Mouse (Mus musculus) lung, postnatal 0 days (tissue): Measurements from ENCODE around the gene Prr11. TPM values are rescaled to one million over a fixed set of nuclear protein-coding genes. Genes with fewer than 3 reads are reported as not detected.

Experiments
- ATAC-seq: fragments of 200-750 bp; cut with Nextera tagmentation; 2 replicates; pipeline ENCODE4 v1.8.0; 2017; ENCODE audit warnings: moderate library complexity
- DNase-seq: peaks from one replicate; pipeline ENCODE4 v3.0.0-alpha.2; 2016; ENCODE audit warnings: low spot score
- H3K27ac ChIP-seq: fragments of 300-500 bp; sonication (generic); 2 replicates; pipeline ENCODE4 v1.5.1; 2014; ENCODE audit warnings: antibody characterized with exemption, mild to moderate bottlenecking, low read length, mixed read lengths
- H3K27me3 ChIP-seq: fragments of 300-500 bp; sonication (generic); replicated peaks from 2 replicates; pipeline ENCODE4 v1.6.1; 2014; ENCODE audit warnings: low read length, mixed read lengths; ENCODE audit not compliant: insufficient read depth
- H3K36me3 ChIP-seq: fragments of 300-500 bp; sonication (generic); 2 replicates; pipeline ENCODE4 v1.6.1; 2014; ENCODE audit warnings: low read length, mixed read lengths; ENCODE audit not compliant: insufficient read depth
- H3K4me1 ChIP-seq: fragments of 300-500 bp; sonication (generic); 2 replicates; pipeline ENCODE4 v1.6.1; 2014; ENCODE audit warnings: antibody characterized with exemption, low read depth, low read length, mixed read lengths; ENCODE audit not compliant: insufficient read depth
- H3K4me2 ChIP-seq: fragments of 300-500 bp; sonication (generic); replicated peaks from 2 replicates; pipeline ENCODE4 v1.6.1; 2014; ENCODE audit warnings: low read depth, mild to moderate bottlenecking, low read length, moderate library complexity, mixed read lengths
- H3K4me3 ChIP-seq: fragments of 300-500 bp; sonication (generic); 2 replicates; pipeline ENCODE4 v1.5.1; 2014; ENCODE audit warnings: low read depth, low read length
- H3K9ac ChIP-seq: fragments of 300-500 bp; sonication (generic); replicated peaks from 2 replicates; pipeline ENCODE4 v1.6.1; 2014; ENCODE audit warnings: low read depth, mild to moderate bottlenecking
- H3K9me3 ChIP-seq: fragments of 300-500 bp; sonication (generic); 2 replicates; pipeline ENCODE4 v1.6.1; 2016; ENCODE audit warnings: low read length, mixed read lengths
- CTCF ChIP-seq: IDR thresholded peaks from 2 replicates; pipeline ENCODE4 v1.5.1; 2016; ENCODE audit warnings: antibody characterized with exemption, mild to moderate bottlenecking
- EP300 ChIP-seq: IDR thresholded peaks from 2 replicates; pipeline ENCODE4 v1.6.1; 2016; ENCODE audit warnings: antibody characterized with exemption, mild to moderate bottlenecking, control low read depth
- WGBS: fragments of 180-500 bp; shearing (Covaris S2); extraction: QIAGEN DNeasy Blood & Tissue Kit; methylation state at CpG from one replicate; pipeline ENCODE4 v1.1.7; 2014; 5-methylcytosine and 5-hydroxymethylcytosine counted together
- polyA plus RNA-seq: library from polyadenylated mRNA; unstranded; fragments of >200 nt; fragmentation: Nextera tagmentation; extraction: Ambion mirVana; gene quantifications from 2 replicates; pipeline ENCODE4 v1.2.1, GENCODE M21; 2015

Gene Prr11
- 0.36 and 0.55 TPM in 2 replicates for polyA plus RNA-seq

DNA sequence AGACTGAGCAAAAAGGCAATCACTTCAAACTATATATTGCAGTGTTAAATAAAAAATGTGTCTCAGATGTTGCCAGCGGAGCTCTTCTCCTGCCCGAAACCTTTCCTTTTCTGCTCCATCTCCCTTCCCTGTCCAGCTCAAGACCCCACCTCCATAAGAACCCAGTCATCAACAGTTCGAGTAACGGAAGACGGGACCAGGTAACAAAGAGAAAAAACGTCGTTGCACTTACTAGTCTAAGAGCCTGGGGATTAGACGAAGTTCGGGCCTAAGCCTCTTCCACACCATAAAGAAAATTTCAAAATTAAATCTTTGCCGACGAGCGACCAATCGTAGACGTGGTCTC is at the start of gene Prr11:
Gene Prr11 (minus strand): TSS at position 300 of the 346 bp plus-strand sequence.
- DNase-seq = no peak
- Histone ChIP-seq H3K36me3 (no peaks in the 10 kb centered on the region), H3K4me2 (peak within 1 kb of the TSS; percentile 85), H3K27ac (peak within 1 kb of the TSS; percentile 85), H3K9ac (peak within 1 kb of the TSS; percentile 53), H3K27me3 (no peaks in the 10 kb centered on the region), H3K4me3 (peak within 1 kb of the TSS; percentile 74), H3K4me1 (no peaks in the 10 kb centered on the region; the same call in 1 of the 2 replicates), H3K9me3 (no peaks in the 10 kb centered on the region)
- ATAC-seq = no peak
- TF ChIP-seq CTCF (no peak), EP300 (no peak)
- WGBS = 1% methylated on average over 14 of the region's 14 CpGs

DNA sequence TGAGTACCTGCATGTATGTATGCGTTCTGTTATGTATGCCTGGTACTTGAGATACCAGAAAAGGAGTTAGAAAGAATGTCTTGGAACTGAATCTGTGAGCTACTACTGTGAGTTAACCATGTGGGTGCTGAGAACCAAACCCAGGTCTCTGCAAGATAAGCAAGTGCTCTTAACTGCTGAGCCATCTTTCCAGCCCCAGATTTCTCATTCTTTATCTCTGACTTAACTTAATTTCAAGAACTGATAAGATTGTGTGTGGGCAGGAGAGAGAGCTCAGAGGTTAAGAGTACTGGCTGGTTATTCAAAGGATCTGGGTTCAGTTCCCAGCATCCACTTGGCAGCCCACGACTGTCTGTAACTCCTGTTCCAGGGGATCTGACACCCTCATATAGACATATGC is 49.5 kb upstream of the Prr11 start:
- ATAC-seq = no peak
- Histone ChIP-seq H3K9me3 (no peaks in the 10 kb centered on the region), H3K4me1 (no peaks in the 10 kb centered on the region), H3K27me3 (no peaks in the 10 kb centered on the region), H3K4me3 (no peak overlapping the region), H3K4me2 (no peak overlapping the region), H3K9ac (no peak overlapping the region), H3K36me3 (no peaks in the 10 kb centered on the region), H3K27ac (no peak overlapping the region)
- 79% methylated on average over 2 of the region's 2 CpGs for WGBS
- TF ChIP-seq EP300 (no peak), CTCF (no peak)
- no peak for DNase-seq

DNA sequence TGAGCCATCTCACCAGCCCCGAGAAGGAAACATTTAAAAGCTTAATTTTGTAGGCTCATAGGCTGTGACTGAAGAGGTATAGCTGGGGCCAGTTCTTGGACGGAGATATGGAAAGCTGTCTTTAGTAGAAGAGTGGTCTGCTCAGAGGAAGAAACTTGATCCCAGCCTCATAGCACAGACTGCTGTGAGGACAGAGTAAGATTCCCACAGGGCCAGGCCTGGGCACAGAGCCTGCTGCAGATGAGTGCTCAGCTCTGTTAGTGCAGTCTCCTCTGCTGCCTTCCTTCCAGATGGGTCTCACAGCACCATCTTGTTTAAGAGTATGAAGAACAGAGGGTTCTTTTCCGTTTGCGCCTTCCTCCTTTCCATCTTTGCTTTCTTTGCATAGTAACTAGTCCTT is 27.7 kb upstream of the Prr11 start:
- no peak for DNase-seq
- Histone ChIP-seq H3K9me3 (no peaks in the 10 kb centered on the region), H3K4me3 (no peak overlapping the region), H3K27me3 (no peaks in the 10 kb centered on the region), H3K4me1 (no peaks in the 10 kb centered on the region), H3K27ac (no peak overlapping the region), H3K36me3 (no peaks in the 10 kb centered on the region), H3K9ac (no peak overlapping the region), H3K4me2 (no peak overlapping the region)
- no peak for TF ChIP-seq CTCF
- no peak for TF ChIP-seq EP300
- no peak for ATAC-seq
- WGBS = 84% methylated on average over 4 of the region's 4 CpGs

DNA sequence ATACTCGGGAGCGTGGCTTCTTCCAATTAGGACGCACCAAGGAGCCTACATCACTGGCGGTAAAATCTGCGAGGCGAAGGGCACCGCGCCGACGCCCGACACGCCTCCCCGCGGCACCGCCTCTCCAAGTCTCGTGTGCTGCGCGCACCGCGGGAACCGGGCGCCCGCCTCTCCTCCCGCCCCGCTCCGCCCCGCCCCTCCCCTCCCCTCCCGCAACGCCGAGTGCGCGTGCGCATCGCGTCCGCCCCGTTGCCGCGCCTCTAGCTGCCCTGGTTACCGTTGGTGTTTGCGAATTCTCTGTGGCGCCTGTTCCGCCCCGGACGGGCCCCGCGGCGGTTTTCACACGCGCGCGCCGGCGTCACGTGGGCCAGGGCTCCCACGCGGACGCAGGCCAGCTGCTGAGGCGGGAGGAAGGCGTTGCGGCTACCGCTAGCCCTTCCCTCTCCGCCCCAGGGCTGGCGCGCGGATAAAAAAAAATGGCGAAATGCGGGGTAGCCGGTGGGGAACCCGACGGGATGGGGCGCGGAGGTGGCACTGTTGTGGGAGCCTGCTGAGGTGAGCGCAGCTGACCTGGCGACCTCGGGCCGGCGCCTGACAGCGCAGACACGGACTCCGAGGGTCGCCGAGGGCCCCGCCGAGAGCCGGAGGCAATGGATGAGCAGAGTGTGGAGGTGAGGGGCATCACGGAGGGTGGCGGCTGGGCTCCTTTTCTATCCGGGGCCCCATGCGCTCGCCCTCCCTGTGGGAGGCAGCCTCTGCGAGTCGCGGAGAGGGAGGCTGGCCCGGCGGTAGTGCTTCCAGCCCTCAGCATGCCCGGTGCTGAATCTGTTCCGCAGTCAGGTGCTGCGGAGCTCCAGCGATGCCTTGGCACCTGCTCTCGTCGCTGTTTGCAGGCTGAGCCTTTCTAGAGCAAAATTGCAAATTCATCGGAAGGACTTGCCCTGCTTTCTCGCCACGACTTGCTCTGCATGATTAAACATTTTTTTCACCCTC is 18.6 kb upstream of the Prr11 start, which contains the start of gene Trim37:
Gene Trim37 (plus strand): TSS at position 254 of the 993 bp plus-strand sequence.
- Histone ChIP-seq H3K36me3 (peaks cover 8% of the 10 kb centered on the region; the same call in 1 of the 2 replicates), H3K4me3 (peak within 1 kb of the TSS; percentile 91), H3K27me3 (no peaks in the 10 kb centered on the region), H3K9me3 (no peaks in the 10 kb centered on the region), H3K9ac (peak within 1 kb of the TSS; percentile 64), H3K27ac (peak within 1 kb of the TSS; percentile 79), H3K4me2 (peak within 1 kb of the TSS; percentile 96), H3K4me1 (peaks cover 4% of the 10 kb centered on the region; the same call in 1 of the 2 replicates)
- TF ChIP-seq EP300 = no peak
- no peak for TF ChIP-seq CTCF
- under 1% methylated on average over 94 of the region's 105 CpGs for WGBS
- DNase-seq (peak; percentile 96), ATAC-seq (peak; percentile 95)

DNA sequence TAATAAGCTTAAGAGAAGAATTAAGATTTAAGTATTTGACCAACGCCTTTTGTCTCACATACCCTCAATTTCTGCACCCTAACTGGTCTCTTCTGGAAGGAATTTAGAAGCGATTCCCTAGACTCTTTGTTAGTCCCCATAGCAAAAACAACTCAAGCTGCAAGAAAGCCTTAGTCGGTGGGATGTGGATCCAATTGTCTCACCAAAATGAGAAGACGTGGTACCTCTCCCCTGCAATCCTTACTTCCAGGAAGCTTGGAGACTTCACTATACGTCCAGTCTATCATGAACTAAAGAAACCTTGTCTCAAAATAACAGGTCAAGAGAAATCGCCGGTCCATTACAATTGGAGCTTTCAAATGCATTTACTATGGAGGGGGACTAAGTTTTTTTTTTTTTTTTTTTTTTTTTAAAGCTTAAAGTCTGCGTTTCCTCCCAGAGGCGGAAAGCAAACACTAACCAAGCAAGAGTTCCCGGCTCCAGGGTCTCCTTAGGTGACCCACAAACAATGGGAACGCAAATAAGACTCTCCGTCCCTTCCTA is 17.8 kb upstream of the Prr11 start:
- Histone ChIP-seq H3K4me3 (peak overlapping the region; percentile 91), H3K27ac (peak overlapping the region; percentile 79), H3K27me3 (no peaks in the 10 kb centered on the region), H3K36me3 (peaks cover 8% of the 10 kb centered on the region; the same call in 1 of the 2 replicates), H3K4me1 (peaks cover 4% of the 10 kb centered on the region; the same call in 1 of the 2 replicates), H3K9me3 (no peaks in the 10 kb centered on the region), H3K4me2 (peak overlapping the region; percentile 96), H3K9ac (peak overlapping the region; percentile 64; the same call in 1 of the 2 replicates)
- WGBS = 2% methylated on average over 12 of the region's 12 CpGs
- TF ChIP-seq EP300 (no peak), CTCF (no peak)
- ATAC-seq (no peak), DNase-seq (peak; percentile 16)

DNA sequence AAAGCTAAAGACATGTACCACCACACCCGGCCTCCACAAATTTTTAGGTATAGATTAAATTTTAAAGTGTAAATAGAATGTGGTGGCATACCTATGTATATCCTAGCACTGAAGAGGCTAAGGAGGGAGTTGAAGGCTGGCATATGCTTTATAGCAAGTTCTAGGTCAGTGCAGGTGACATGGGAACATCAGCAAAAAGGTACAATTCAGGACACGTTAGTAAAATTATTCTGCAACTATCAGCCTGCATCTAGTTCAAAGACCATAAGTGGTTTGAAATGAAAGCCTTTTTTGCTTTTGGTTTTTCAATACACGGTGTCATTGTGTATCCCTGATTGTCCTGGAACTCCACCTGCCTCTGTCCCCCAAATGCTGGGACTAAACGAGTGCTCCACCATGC is 17.1 kb upstream of the Prr11 start:
- DNase-seq (no peak), ATAC-seq (no peak)
- Histone ChIP-seq H3K9me3 (no peaks in the 10 kb centered on the region), H3K27me3 (no peaks in the 10 kb centered on the region), H3K36me3 (peaks cover 8% of the 10 kb centered on the region; the same call in 1 of the 2 replicates), H3K27ac (no peak overlapping the region), H3K4me1 (peaks cover 4% of the 10 kb centered on the region; the same call in 1 of the 2 replicates), H3K9ac (no peak overlapping the region), H3K4me3 (no peak overlapping the region), H3K4me2 (no peak overlapping the region)
- no peak for TF ChIP-seq EP300
- TF ChIP-seq CTCF = no peak
- WGBS = 44% methylated on average over 4 of the region's 4 CpGs
